Mouse (Mus musculus): Measurements from ENCODE around the gene Utf1.

The Utf1 gene

GRCm38 (mm10) chr7:139975471-139975870 is 31.9 kb downstream of the Utf1 start:
- DNase-seq, result no peak

GRCm38 (mm10) chr7:139978278-139978892 is 34.8 kb downstream of the Utf1 start, which contains the start of gene 6430531B16Rik:
Gene 6430531B16Rik (minus strand): TSS chr7:139978755.
- peak; percentile 75 for DNase-seq

- no peak for DNase-seq
Observed at GRCm38 (mm10) chr7:139979011-139979719, 35.6 kb downstream of the Utf1 start.

- no peak for DNase-seq
Observed at GRCm38 (mm10) chr7:139980778-139981177, 37.2 kb downstream of the Utf1 start.

GRCm38 (mm10) chr7:139982058-139982457 is 38.5 kb downstream of the Utf1 start:
- DNase-seq, result no peak

GRCm38 (mm10) chr7:139984505-139984904 is 40.9 kb downstream of the Utf1 start:
- no peak for DNase-seq

GRCm38 (mm10) chr7:139988272-139988671 is 44.7 kb downstream of the Utf1 start:
- no peak for DNase-seq

GRCm38 (mm10) chr7:139990864-139991394 is 47.3 kb downstream of the Utf1 start:
- no peak for DNase-seq

- peak; percentile 25 for DNase-seq
Observed at GRCm38 (mm10) chr7:139992406-139992805, 48.8 kb downstream of the Utf1 start, which contains the start of gene Adam8. Gene Adam8 (minus strand): TSS chr7:139992562.

- DNase-seq, result no peak
Observed at GRCm38 (mm10) chr7:139993532-139993931, 49.9 kb downstream of the Utf1 start.

GRCm38 (mm10) chr7:139994202-139994601 is 50.6 kb downstream of the Utf1 start:
- DNase-seq, result no peak

- DNase-seq, result peak; percentile 72
Observed at GRCm38 (mm10) chr7:139994676-139995075, 51.1 kb downstream of the Utf1 start.

Data from lung, postnatal 14 days (tissue).